Mouse (Mus musculus): Measurements from ENCODE around the gene Ikbke. TPM values are rescaled to one million over a fixed set of nuclear protein-coding genes. Genes with fewer than 3 reads are reported as not detected.

The Ikbke gene
- polyA plus RNA-seq (2012; ENCODE audit: low replicate concordance) = 2.5 TPM in 2 replicates

DNA sequence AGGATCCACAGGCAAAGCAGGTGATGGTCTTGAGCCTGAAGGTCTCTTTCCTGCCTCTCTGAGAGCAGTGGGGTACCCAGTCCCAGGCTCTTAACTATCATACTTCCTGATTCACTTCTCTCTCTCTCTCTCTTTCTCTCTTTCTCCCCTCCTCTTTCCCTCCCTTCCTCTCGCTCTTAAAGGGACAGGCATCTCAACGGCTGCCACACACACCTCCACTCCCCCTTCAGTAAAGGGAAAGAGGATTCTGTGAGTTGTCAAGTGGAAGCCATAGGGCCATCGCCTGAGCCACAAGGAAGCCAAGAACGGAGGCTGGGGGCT is at the start of gene Ikbke:
Gene Ikbke (minus strand): TSS at position 151 of the 321 bp plus-strand sequence.

DNA sequence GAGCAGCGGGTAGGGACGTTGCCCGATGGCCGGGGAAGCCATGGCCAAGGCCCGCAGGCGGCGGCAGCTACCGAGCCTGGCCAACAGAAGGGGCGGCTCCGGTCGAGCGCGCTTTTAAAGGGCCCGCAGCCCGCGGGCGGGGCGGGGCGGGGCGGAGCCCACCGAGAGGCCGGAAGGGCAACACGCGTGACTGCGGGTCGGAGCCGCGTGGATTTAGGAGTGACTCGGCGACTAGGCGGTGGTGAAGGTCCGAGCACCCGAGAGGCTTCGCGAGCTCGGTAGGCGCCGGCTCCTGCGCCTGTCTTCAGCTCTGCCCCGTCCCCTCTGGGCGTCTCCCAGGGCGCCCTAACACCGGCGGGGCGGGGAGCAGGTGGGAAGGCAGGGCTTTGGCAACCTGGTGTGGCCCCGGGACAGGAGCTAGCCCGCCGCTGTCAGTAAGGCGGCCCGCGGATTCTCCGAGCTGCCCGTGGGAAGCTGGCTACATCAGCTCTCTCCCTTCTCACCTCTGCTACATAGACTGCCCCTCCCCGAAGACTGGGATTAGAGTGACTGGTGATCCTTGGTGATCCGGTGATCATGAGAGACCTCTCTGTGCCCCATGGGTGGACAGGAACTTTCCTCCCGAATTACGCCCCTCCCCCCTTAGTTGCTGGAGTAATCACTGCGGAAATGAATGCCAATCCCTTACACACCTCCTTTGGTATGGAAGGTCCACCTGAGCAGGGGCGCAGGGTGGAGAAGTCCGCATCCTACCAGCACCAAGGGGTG is 34.1 kb downstream of the Ikbke start, which contains the start of gene Rassf5:
Gene Rassf5 (minus strand): TSS at position 170 of the 768 bp plus-strand sequence.

Other genes starting within 250 kb of the Ikbke start
- gene Mapkapk2, start 181.8 kb downstream of the Ikbke start, polyA plus RNA-seq (2012; ENCODE audit: low replicate concordance) = 39.6 and 82.4 TPM in 2 replicates
- 6.9 and 7.6 TPM in 2 replicates for gene Dyrk3, start 141.3 kb downstream of the Ikbke start, polyA plus RNA-seq (2012; ENCODE audit: low replicate concordance)
- gene Eif2d, start 126.4 kb downstream of the Ikbke start, polyA plus RNA-seq (2012; ENCODE audit: low replicate concordance) = 17.8 and 25.3 TPM in 2 replicates
- 3.2 and 3.4 TPM in 2 replicates for gene Rassf5, start 34.3 kb downstream of the Ikbke start, polyA plus RNA-seq (2012; ENCODE audit: low replicate concordance)
- gene Srgap2, start 247.7 kb upstream of the Ikbke start, polyA plus RNA-seq (2012; ENCODE audit: low replicate concordance) = 4.0 and 13.7 TPM in 2 replicates
- gene Fam72a, start 248.3 kb upstream of the Ikbke start, polyA plus RNA-seq (2012; ENCODE audit: low replicate concordance) = 1.3 and 1.8 TPM in 2 replicates

Measured in leukemia stem cell, adult 10-12 weeks (primary cell).